Mouse (Mus musculus) left cerebral cortex, adult 2 months (tissue): ENCODE results near the gene Snx30. TPM values are rescaled to one million over a fixed set of nuclear protein-coding genes. Genes with fewer than 3 reads are reported as not detected.

ENCODE experiments used
- DNase-seq, 2 experiments: peaks; one replicate each; pipeline ENCODE4 v3.0.0; 2021 to 2022; ENCODE audit warnings: low spot score in 2 of 2, mixed read lengths in 1 of 2; ENCODE audit errors: extremely low spot score in 1 of 2
- H3K27ac ChIP-seq: fragments of 200-600 bp; 2 replicates; pipeline ENCODE4 v1.8.1; 2022
- H3K4me3 ChIP-seq: fragments of 200-600 bp; 2 replicates; pipeline ENCODE4 v1.8.1; 2022
- CTCF ChIP-seq: fragments of 200-600 bp; IDR thresholded peaks from 2 replicates; pipeline ENCODE4 v1.8.1; 2022; ENCODE audit warnings: antibody characterized with exemption, mild to moderate bottlenecking, moderate library complexity
- intact Hi-C: fragments of 180-260 bp; cut with DNase I; formaldehyde crosslinking; loops from one replicate; pipeline ENCODE4 v1.15.1; 2025
- total RNA-seq, 2 experiments: library from RNA; stranded (reverse); gene quantifications; 2 replicates each; pipeline ENCODE4 v1.2.3; 2021

Snx30 gene
- total RNA-seq, 2 experiments from 2014 or later: 33.4 to 37.2 TPM

- intact Hi-C loops: no loop called here
- Histone ChIP-seq H3K4me3 (no peak overlapping the region), H3K27ac (no peak overlapping the region)
- no peak for TF ChIP-seq CTCF
- no peak for DNase-seq
Observed at GRCm38 (mm10) chr4:59937543-59937942, 131.9 kb downstream of the Snx30 start.

Other genes starting within 250 kb of the Snx30 start
- 10 to 100 TPM; 25.0 to 27.3 TPM for gene Hsdl2, start 224.3 kb upstream of the Snx30 start, total RNA-seq
- gene E130308A19Rik, start 179.6 kb upstream of the Snx30 start, total RNA-seq: 10 to 100 TPM; 12.1 to 13.1 TPM
- 10 to 100 TPM; 22.3 to 23.1 TPM for gene Inip, start 4.3 kb upstream of the Snx30 start, total RNA-seq
- gene Slc46a2, start 109.2 kb downstream of the Snx30 start, total RNA-seq: not detected
- not detected for gene Mup4, start 154.9 kb downstream of the Snx30 start, total RNA-seq
- gene Mup6, start 158.5 kb downstream of the Snx30 start, total RNA-seq: not detected